Mouse (Mus musculus) liver, adult (tissue): Measurements from ENCODE around the gene Phlpp2.

Experiments
- GATA4 ChIP-seq: IDR thresholded peaks from 2 replicates; pipeline ENCODE4 v1.6.1; 2014; ENCODE audit warnings: mild to moderate bottlenecking, low read length; ENCODE audit not compliant: insufficient replicate concordance

The Phlpp2 gene

GRCm38 (mm10) chr8:109885294-109885693 lies 17.0 kb downstream of the Phlpp2 start:
- TF ChIP-seq GATA4: no peak

- TF ChIP-seq GATA4: no peak
Observed at GRCm38 (mm10) chr8:109889211-109889610, 20.9 kb downstream of the Phlpp2 start.

- no peak for TF ChIP-seq GATA4
Observed at GRCm38 (mm10) chr8:109890794-109891585, 22.6 kb downstream of the Phlpp2 start.

GRCm38 (mm10) chr8:109894636-109895035 lies 26.3 kb downstream of the Phlpp2 start:
- no peak for TF ChIP-seq GATA4

- TF ChIP-seq GATA4: no peak
Observed at GRCm38 (mm10) chr8:109895355-109895754, 27.0 kb downstream of the Phlpp2 start.

- no peak for TF ChIP-seq GATA4
Observed at GRCm38 (mm10) chr8:109902379-109902778, 34.0 kb downstream of the Phlpp2 start.

- no peak for TF ChIP-seq GATA4
Observed at GRCm38 (mm10) chr8:109903909-109904469, 35.6 kb downstream of the Phlpp2 start.

GRCm38 (mm10) chr8:109904928-109905668 lies 36.8 kb downstream of the Phlpp2 start:
- TF ChIP-seq GATA4: no peak

- no peak for TF ChIP-seq GATA4
Observed at GRCm38 (mm10) chr8:109906907-109907306, 38.6 kb downstream of the Phlpp2 start.

- TF ChIP-seq GATA4: no peak
Observed at GRCm38 (mm10) chr8:109907376-109907775, 39.0 kb downstream of the Phlpp2 start.

- TF ChIP-seq GATA4: no peak
Observed at GRCm38 (mm10) chr8:109917277-109917676, 48.9 kb downstream of the Phlpp2 start.

- no peak for TF ChIP-seq GATA4
Observed at GRCm38 (mm10) chr8:109920406-109921390, 52.4 kb downstream of the Phlpp2 start.

GRCm38 (mm10) chr8:109941606-109942360 lies 73.4 kb downstream of the Phlpp2 start:
- no peak for TF ChIP-seq GATA4

GRCm38 (mm10) chr8:109945153-109945632 lies 76.9 kb downstream of the Phlpp2 start:
- no peak for TF ChIP-seq GATA4

GRCm38 (mm10) chr8:109945694-109946093 lies 77.4 kb downstream of the Phlpp2 start:
- TF ChIP-seq GATA4: no peak
